Mouse (Mus musculus) heart, adult 9 months (tissue): ENCODE measurements around the gene Ccdc170.
A peak's percentile ranks its signal among the peaks of the same experiment; 100 is the strongest.
"Not testable (repeated sequence)": the region's sequence is repeated elsewhere in the genome, so short reads cannot be mapped to it uniquely, and the experiment has no call there.

Experiments used
- DNase-seq, 2 experiments: peaks; one replicate each; pipeline ENCODE4 v3.0.0; 2022; ENCODE audit warnings: low spot score in 2 of 2

The Ccdc170 gene

GRCm38 (mm10) chr10:4482355-4482754 is at the start of gene Ccdc170:
TSS of gene Ccdc170 (plus strand) at chr10:4482502.
- DNase-seq, result peak; percentile 28 to 32

- no peak for DNase-seq
Observed at GRCm38 (mm10) chr10:4432996-4433755, 49.1 kb upstream of the Ccdc170 start.

- DNase-seq, result not testable (repeated sequence)
Observed at GRCm38 (mm10) chr10:4433871-4434270, 48.4 kb upstream of the Ccdc170 start.

GRCm38 (mm10) chr10:4435416-4435815 is 46.9 kb upstream of the Ccdc170 start:
- no peak for DNase-seq

GRCm38 (mm10) chr10:4456409-4456808 is 25.9 kb upstream of the Ccdc170 start:
- no peak for DNase-seq

- DNase-seq, result no peak
Observed at GRCm38 (mm10) chr10:4460201-4460600, 22.1 kb upstream of the Ccdc170 start.

GRCm38 (mm10) chr10:4465799-4466198 is 16.5 kb upstream of the Ccdc170 start:
- no peak for DNase-seq

- DNase-seq, result no peak
Observed at GRCm38 (mm10) chr10:4469406-4469805, 12.9 kb upstream of the Ccdc170 start.

- peak in 1 of 2 experiments; percentile 7 for DNase-seq
Observed at GRCm38 (mm10) chr10:4473591-4473993, 8.7 kb upstream of the Ccdc170 start.

GRCm38 (mm10) chr10:4475431-4475830 is 6.9 kb upstream of the Ccdc170 start:
- no peak for DNase-seq

- no peak for DNase-seq
Observed at GRCm38 (mm10) chr10:4476604-4477003, 5.7 kb upstream of the Ccdc170 start.

- DNase-seq, result no peak
Observed at GRCm38 (mm10) chr10:4480929-4481328, 1.4 kb upstream of the Ccdc170 start.

- peak; percentile 49 to 57 for DNase-seq
Observed at GRCm38 (mm10) chr10:4481695-4482094, 607 bp upstream of the Ccdc170 start.

- DNase-seq, result no peak
Observed at GRCm38 (mm10) chr10:4483848-4484247, 1.5 kb downstream of the Ccdc170 start.

- DNase-seq, result no peak
Observed at GRCm38 (mm10) chr10:4484986-4485385, 2.7 kb downstream of the Ccdc170 start.

- DNase-seq, result no peak
Observed at GRCm38 (mm10) chr10:4489865-4490264, 7.6 kb downstream of the Ccdc170 start.

- no peak for DNase-seq
Observed at GRCm38 (mm10) chr10:4491281-4491680, 9.0 kb downstream of the Ccdc170 start.

- no peak for DNase-seq
Observed at GRCm38 (mm10) chr10:4492045-4492444, 9.7 kb downstream of the Ccdc170 start.

GRCm38 (mm10) chr10:4492909-4493308 is 10.6 kb downstream of the Ccdc170 start:
- DNase-seq, result no peak

- no peak for DNase-seq
Observed at GRCm38 (mm10) chr10:4503251-4503650, 20.9 kb downstream of the Ccdc170 start.

GRCm38 (mm10) chr10:4512725-4513124 is 30.4 kb downstream of the Ccdc170 start:
- DNase-seq, result no peak

- no peak for DNase-seq
Observed at GRCm38 (mm10) chr10:4517614-4518013, 35.3 kb downstream of the Ccdc170 start.

- no peak for DNase-seq
Observed at GRCm38 (mm10) chr10:4519645-4520044, 37.3 kb downstream of the Ccdc170 start.
